Mouse (Mus musculus) thymus, adult 2 months (tissue): ENCODE measurements at regions not wholly inside any gene's neighbourhood (a gene's known extent, or its start where the extent isn't known, plus 50 kb on each side); places are given as distances from the start of the nearest gene placed in this dataset.

Source experiments
- DNase-seq: peaks from one replicate; pipeline ENCODE4 v3.0.0; 2021
- H3K27ac ChIP-seq: fragments of 200-500 bp; 2 replicates; pipeline ENCODE4 v1.5.1; 2012; ENCODE audit warnings: low read length, control low read depth; ENCODE audit not compliant: control insufficient read depth, insufficient read depth
- H3K27me3 ChIP-seq: fragments of 200-500 bp; 2 replicates; pipeline ENCODE4 v1.6.1; 2012; ENCODE audit warnings: mild to moderate bottlenecking, low read length, moderate library complexity, mixed read lengths; ENCODE audit not compliant: control insufficient read depth, insufficient read depth
- H3K36me3 ChIP-seq: fragments of 200-500 bp; 2 replicates; pipeline ENCODE4 v1.6.1; 2012; ENCODE audit warnings: mild to moderate bottlenecking, low read length, moderate library complexity; ENCODE audit not compliant: control insufficient read depth, insufficient read depth
- H3K4me1 ChIP-seq: fragments of 200-500 bp; replicated peaks from 2 replicates; pipeline ENCODE4 v1.6.1; 2012; ENCODE audit warnings: low read length; ENCODE audit not compliant: control insufficient read depth, insufficient read depth
- H3K4me3 ChIP-seq: fragments of 200-500 bp; 2 replicates; pipeline ENCODE4 v1.5.1; 2012; ENCODE audit warnings: mild to moderate bottlenecking, low read length, control low read depth, moderate library complexity; ENCODE audit not compliant: control insufficient read depth, insufficient read depth
- CTCF ChIP-seq: fragments of 200-500 bp; IDR thresholded peaks from 2 replicates; pipeline ENCODE4 v1.5.1; 2012; ENCODE audit warnings: mild to moderate bottlenecking, control low read depth, low read length, moderate library complexity, borderline replicate concordance; ENCODE audit not compliant: control insufficient read depth, poor library complexity, insufficient read depth; ENCODE audit errors: extremely low read depth
- POLR2A ChIP-seq: fragments of 200-500 bp; IDR thresholded peaks from 2 replicates; pipeline ENCODE4 v1.6.1; 2012; ENCODE audit warnings: mild to moderate bottlenecking, low read length, control low read depth, moderate library complexity; ENCODE audit not compliant: control insufficient read depth, poor library complexity, insufficient read depth; ENCODE audit errors: extremely low read depth
- WGBS: fragments of 180-500 bp; shearing (Covaris S2); methylation state at CpG from one replicate; pipeline ENCODE4 v1.1.7; 2018; 5-methylcytosine and 5-hydroxymethylcytosine counted together

GRCm38 (mm10) chr16:49644416-49644815 is 54.6 kb upstream of the Ift57 start:
- TF ChIP-seq CTCF (no peak), POLR2A (no peak)
- no peaks in the 10 kb centered on the region for H3K4me1 ChIP-seq
- H3K4me3 ChIP-seq, result no peak overlapping the region
- DNase-seq, result no peak
- no peaks in the 10 kb centered on the region for H3K36me3 ChIP-seq
- no peak overlapping the region for H3K27ac ChIP-seq
- 98% methylated on average over 1 of the region's 1 CpGs for WGBS
- H3K27me3 ChIP-seq, result no peaks in the 10 kb centered on the region

DNA sequence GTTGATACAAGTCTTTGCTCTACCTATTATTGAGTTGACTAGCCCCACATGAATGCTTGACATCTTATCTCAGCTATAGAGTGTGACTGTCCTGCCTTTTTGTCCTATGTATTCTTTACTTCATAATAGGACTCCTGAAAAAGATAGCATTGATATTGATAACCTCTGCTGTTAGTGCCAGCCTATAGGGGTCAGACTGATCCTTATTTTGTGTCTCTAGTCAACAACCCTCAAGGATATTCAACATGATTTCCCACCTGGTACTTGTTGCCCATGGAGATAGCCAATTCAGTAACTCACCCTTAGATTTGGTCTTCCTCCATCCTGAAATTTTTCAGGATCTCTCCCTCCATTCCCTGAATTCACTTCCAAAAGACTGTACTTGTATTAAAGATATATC is 52.6 kb upstream of the Ift57 start:
- H3K4me3 ChIP-seq, result no peak overlapping the region
- TF ChIP-seq CTCF (no peak), POLR2A (no peak)
- no peak overlapping the region for H3K27ac ChIP-seq
- no peaks in the 10 kb centered on the region for H3K27me3 ChIP-seq
- no peaks in the 10 kb centered on the region for H3K36me3 ChIP-seq
- DNase-seq, result no peak
- no peaks in the 10 kb centered on the region for H3K4me1 ChIP-seq
